Mouse (Mus musculus): Measurements from ENCODE around the gene Cdh26.
A peak's percentile ranks its signal among the peaks of the same experiment; 100 is the strongest.

The Cdh26 gene

DNA sequence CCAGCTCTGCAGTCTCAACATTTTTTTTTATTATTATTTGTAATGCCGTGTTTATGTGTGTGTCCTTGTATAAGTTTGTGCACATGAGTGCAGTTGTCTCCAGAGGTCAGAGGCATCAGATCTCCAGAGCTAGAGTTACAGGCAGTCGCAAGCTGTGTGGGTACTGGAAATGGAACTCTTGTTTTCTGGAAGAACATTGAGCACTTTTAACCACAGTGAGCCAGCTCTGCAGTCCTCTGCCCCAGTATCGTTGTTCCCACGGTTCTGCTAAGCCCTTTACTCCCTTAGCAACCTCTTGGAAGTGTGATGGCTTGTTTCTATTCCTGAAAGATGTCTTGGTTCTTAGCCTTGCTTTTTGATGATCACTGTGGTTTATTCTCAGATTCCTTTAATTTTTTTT is 19.1 kb downstream of the Cdh26 start:
- no peak for DNase-seq

- DNase-seq, result no peak
These were observed 19.9 kb downstream of the Cdh26 start for GRCm38 (mm10) chr2:178450236-178450635.

GRCm38 (mm10) chr2:178450961-178451360 is 20.6 kb downstream of the Cdh26 start:
- no peak for DNase-seq

GRCm38 (mm10) chr2:178454664-178455516 is 24.6 kb downstream of the Cdh26 start:
- no peak for DNase-seq

GRCm38 (mm10) chr2:178457414-178457813 is 27.1 kb downstream of the Cdh26 start:
- DNase-seq, result no peak

DNA sequence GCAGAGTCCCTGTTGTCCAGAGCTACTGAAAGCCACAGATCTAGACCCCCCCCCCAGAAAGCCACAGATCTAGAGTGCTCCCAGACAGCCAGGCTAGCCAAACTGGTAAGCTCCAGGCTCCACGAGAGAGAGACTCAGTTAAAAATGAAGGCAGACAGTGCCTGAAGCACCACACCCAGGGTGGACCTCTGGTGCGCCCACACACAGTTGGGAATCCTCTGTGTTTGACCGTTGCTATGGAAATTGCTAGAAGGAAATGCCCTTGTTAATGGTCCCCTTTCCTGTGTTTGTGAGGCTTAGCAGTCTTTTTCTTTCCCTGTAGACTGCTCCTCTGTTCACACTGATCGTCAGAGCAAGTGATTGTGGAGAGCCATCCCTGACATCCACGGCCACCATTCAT is 30.0 kb downstream of the Cdh26 start:
- DNase-seq, result no peak

GRCm38 (mm10) chr2:178471546-178472480 is 41.5 kb downstream of the Cdh26 start:
- DNase-seq, result no peak

GRCm38 (mm10) chr2:178473916-178474315 is 43.6 kb downstream of the Cdh26 start:
- no peak for DNase-seq

DNA sequence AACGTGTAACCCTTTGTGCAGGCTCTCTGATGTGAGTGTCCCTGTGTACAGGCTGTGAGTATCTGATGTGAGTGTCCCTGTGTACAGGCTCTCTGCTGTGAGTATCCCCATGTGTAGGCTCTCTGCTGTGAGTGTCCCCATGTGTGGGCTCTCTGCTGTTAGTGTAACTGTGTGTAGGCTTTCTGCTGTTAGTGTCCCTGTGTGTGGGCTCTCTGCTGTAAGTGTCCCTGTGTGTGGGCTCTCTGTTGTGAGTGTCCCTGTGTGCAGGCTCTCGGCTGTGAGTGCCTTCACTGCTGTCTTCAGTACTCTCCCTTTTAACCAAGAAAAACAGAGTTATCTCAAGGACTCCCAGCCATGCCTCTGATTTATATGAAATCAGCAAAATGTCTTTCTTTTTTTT is 46.9 kb downstream of the Cdh26 start:
- DNase-seq, result no peak

GRCm38 (mm10) chr2:178479011-178479410 is 48.7 kb downstream of the Cdh26 start:
- no peak for DNase-seq

GRCm38 (mm10) chr2:178480932-178481331 is 50.6 kb downstream of the Cdh26 start:
- no peak for DNase-seq

GRCm38 (mm10) chr2:178483462-178483861 is 53.1 kb downstream of the Cdh26 start:
- no peak for DNase-seq

- no peak for DNase-seq
These were observed 57.9 kb downstream of the Cdh26 start for GRCm38 (mm10) chr2:178488276-178488675.

GRCm38 (mm10) chr2:178490245-178490920 is 60.1 kb downstream of the Cdh26 start:
- no peak for DNase-seq

- no peak for DNase-seq
These were observed 63.7 kb downstream of the Cdh26 start for GRCm38 (mm10) chr2:178494066-178494465.

DNA sequence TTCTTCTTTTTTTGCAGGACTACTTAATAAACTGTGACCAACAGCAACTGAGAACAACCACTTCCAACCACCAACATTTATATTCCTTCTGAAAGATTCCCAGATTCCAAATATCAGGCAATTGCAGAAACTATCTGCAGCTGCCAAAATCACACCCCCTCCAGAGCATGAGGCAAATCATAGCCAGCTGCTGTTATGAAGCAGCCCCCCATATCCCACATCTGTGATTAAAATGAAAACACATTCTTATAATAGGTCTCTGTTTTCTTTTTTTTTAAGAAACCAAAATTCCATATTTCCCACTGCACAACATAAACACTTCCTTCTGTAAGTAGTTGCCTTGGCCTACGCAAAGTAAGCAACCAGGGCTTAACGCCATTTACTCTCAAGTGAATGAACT is 65.5 kb downstream of the Cdh26 start:
- no peak for DNase-seq

DNA sequence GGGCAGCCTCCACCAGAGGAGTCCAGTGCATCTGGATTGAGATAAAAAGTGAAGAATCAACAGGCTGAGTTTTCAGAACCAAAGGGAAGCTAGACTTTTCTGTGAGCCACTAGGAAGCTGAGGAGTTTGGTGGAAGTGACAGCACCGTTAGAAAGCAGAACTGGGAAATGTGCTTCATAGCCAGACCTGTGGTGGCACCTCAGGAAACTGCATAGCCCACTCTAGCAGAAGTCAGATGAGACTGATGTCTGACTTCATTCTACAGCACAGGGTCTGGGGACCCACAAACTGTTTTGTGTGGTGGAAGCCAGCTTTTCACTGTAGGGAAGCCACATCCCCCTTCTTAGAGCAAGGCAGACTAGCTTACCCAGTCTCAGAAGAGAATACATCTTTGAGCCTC is 67.6 kb downstream of the Cdh26 start:
- DNase-seq, result no peak

- no peak for DNase-seq
These were observed 68.1 kb downstream of the Cdh26 start for GRCm38 (mm10) chr2:178498409-178498808.

GRCm38 (mm10) chr2:178502469-178502868 is 72.1 kb downstream of the Cdh26 start:
- DNase-seq, result no peak

DNA sequence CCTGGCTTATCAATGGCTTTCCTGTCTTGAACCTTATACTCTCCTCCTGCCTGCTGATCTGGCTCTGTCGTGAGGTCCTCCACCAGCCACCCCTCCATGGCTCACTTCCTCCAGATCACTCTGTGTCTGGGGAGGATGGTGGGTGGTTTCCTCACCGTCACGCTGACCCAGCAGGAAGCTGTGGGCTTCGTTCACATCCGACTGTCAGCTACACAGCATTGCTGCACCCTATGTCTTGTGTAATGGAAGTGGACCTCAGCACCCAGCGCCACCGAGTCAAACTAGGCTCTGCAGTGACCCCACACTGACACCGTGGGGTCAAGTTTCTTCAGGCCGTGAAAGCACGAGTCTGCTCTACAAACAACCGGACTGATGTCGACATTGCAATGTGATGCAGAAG is 75.7 kb downstream of the Cdh26 start:
- DNase-seq, result peak; percentile 38 to 47

DNA sequence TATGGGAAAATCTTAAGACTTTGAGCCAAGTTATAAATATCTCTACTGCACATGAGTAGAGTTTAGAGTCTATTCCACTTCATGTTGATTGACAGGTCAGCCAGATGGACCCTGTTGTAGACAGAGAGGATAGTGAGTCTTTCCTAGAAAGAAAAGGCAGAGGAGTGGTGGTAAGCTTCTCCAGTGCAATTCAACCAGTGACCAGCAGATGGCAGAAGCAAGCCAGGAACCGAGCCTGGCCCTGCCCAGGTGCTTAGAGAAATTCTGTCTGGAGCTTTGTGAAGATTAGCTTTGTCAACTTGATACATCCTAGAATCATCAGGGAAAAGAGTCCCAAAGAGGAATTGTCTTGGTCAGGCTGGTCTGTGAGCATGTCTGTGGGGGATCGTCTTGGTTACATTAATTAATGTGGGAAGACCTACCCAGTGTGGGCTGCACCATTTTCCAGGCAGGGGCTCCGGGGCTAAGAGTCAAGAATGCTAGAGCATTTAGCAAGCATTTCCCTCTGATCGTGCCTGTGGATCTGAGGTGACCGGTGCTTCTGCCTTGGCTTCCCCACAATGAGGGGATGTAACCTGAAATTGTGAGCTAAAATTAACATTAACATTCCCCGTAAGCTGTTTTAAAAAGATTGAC is 77.2 kb downstream of the Cdh26 start:
- peak; percentile 33 to 75 for DNase-seq

DNA sequence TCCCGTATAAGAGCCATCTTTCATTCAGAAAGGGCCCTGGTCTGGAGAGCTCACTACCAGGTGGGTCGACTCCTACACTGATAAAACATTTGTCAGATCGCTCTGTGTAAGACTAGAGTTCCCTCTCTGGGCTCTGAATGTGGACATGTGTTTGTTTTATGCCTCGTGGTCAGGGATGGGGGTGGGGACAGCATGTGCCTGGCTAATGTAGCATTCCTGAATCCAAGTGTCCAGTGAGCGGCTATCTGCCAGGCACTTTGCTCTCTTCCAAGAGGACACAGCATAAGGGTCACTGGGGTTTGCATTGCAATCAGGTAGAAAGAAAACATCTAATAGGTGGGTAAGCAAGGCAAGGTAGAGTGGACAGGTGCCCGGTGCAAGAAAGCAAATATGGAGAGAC is 77.9 kb downstream of the Cdh26 start:
- no peak for DNase-seq

GRCm38 (mm10) chr2:178513043-178513442 is 82.7 kb downstream of the Cdh26 start:
- DNase-seq, result no peak

Data from spleen, adult 18-20 months (tissue).